Mouse (Mus musculus): ENCODE results near the gene Cgnl1.

Gene Cgnl1

GRCm38 (mm10) chr9:71766902-71767301 lies 4.5 kb downstream of the Cgnl1 start:
- DNase-seq (ENCODE audit: low spot score) = no peak

GRCm38 (mm10) chr9:71766306-71766705 lies 5.1 kb downstream of the Cgnl1 start:
- DNase-seq (ENCODE audit: low spot score) = no peak

GRCm38 (mm10) chr9:71764551-71764950 lies 6.9 kb downstream of the Cgnl1 start:
- no peak for DNase-seq (ENCODE audit: low spot score)

GRCm38 (mm10) chr9:71763273-71763672 lies 8.1 kb downstream of the Cgnl1 start:
- no peak for DNase-seq (ENCODE audit: low spot score)

- no peak for DNase-seq (ENCODE audit: low spot score)
Measured at GRCm38 (mm10) chr9:71761663-71762062, 9.7 kb downstream of the Cgnl1 start.

GRCm38 (mm10) chr9:71760518-71761141 lies 10.8 kb downstream of the Cgnl1 start:
- no peak for DNase-seq (ENCODE audit: low spot score)

- no peak for DNase-seq (ENCODE audit: low spot score)
Measured at GRCm38 (mm10) chr9:71759893-71760292, 11.5 kb downstream of the Cgnl1 start.

GRCm38 (mm10) chr9:71757386-71757785 lies 14.0 kb downstream of the Cgnl1 start:
- no peak for DNase-seq (ENCODE audit: low spot score)

- no peak for DNase-seq (ENCODE audit: low spot score)
Measured at GRCm38 (mm10) chr9:71756916-71757315, 14.5 kb downstream of the Cgnl1 start.

- no peak for DNase-seq (ENCODE audit: low spot score)
Measured at GRCm38 (mm10) chr9:71753981-71754380, 17.4 kb downstream of the Cgnl1 start.

GRCm38 (mm10) chr9:71753529-71753928 lies 17.9 kb downstream of the Cgnl1 start:
- no peak for DNase-seq (ENCODE audit: low spot score)

- DNase-seq (ENCODE audit: low spot score) = no peak
Measured at GRCm38 (mm10) chr9:71753117-71753516, 18.3 kb downstream of the Cgnl1 start.

- DNase-seq (ENCODE audit: low spot score) = no peak
Measured at GRCm38 (mm10) chr9:71750015-71750672, 21.3 kb downstream of the Cgnl1 start.

GRCm38 (mm10) chr9:71746405-71746804 lies 25.0 kb downstream of the Cgnl1 start:
- DNase-seq (ENCODE audit: low spot score) = no peak

- DNase-seq (ENCODE audit: low spot score) = no peak
Measured at GRCm38 (mm10) chr9:71738081-71738930, 33.1 kb downstream of the Cgnl1 start.

GRCm38 (mm10) chr9:71737257-71738023 lies 34.0 kb downstream of the Cgnl1 start:
- no peak for DNase-seq (ENCODE audit: low spot score)

GRCm38 (mm10) chr9:71735886-71736285 lies 35.5 kb downstream of the Cgnl1 start:
- DNase-seq (ENCODE audit: low spot score) = no peak

GRCm38 (mm10) chr9:71733559-71733958 lies 37.8 kb downstream of the Cgnl1 start:
- DNase-seq (ENCODE audit: low spot score) = no peak

GRCm38 (mm10) chr9:71728822-71729311 lies 42.5 kb downstream of the Cgnl1 start:
- DNase-seq (ENCODE audit: low spot score) = no peak

GRCm38 (mm10) chr9:71727233-71727632 lies 44.2 kb downstream of the Cgnl1 start:
- no peak for DNase-seq (ENCODE audit: low spot score)

- DNase-seq (ENCODE audit: low spot score) = no peak
Measured at GRCm38 (mm10) chr9:71726121-71726520, 45.3 kb downstream of the Cgnl1 start.

GRCm38 (mm10) chr9:71722366-71722765 lies 49.0 kb downstream of the Cgnl1 start:
- DNase-seq (ENCODE audit: low spot score) = no peak

Data from left cerebral cortex, adult 11 months (tissue).